Mouse (Mus musculus) ES-E14 (cell line): Measurements from ENCODE around the gene Ppp2r5c.

Experiments used
- CHD2 ChIP-seq: IDR thresholded peaks from 2 replicates; pipeline ENCODE4 v1.6.1; 2014; ENCODE audit warnings: mild to moderate bottlenecking, low read depth, low read length, inconsistent platforms
- HCFC1 ChIP-seq: IDR thresholded peaks from 2 replicates; pipeline ENCODE4 v1.6.1; 2012; ENCODE audit warnings: low read length, inconsistent platforms, borderline replicate concordance; ENCODE audit not compliant: insufficient read depth
- MAFK ChIP-seq: IDR thresholded peaks from 2 replicates; pipeline ENCODE4 v1.6.1; 2014; ENCODE audit warnings: mild to moderate bottlenecking, low read depth, low read length, inconsistent platforms; ENCODE audit not compliant: insufficient read depth
- ZC3H11A ChIP-seq: IDR thresholded peaks from 2 replicates; pipeline ENCODE4 v1.6.1; 2012; ENCODE audit warnings: low read depth, mild to moderate bottlenecking, inconsistent platforms, low read length, borderline replicate concordance
- ZNF384 ChIP-seq: IDR thresholded peaks from 2 replicates; pipeline ENCODE4 v1.6.1; 2012; ENCODE audit warnings: low read depth, low read length, inconsistent platforms

GRCm38 (mm10) chr12:110598527-110598926 is 151.6 kb downstream of the Ppp2r5c start:
- TF ChIP-seq HCFC1, result no peak
- TF ChIP-seq MAFK, result no peak
- no peak for TF ChIP-seq ZNF384
- 0 out of 2 replicates have a peak, but pooled peaks have one; percentile 4 for TF ChIP-seq ZC3H11A
- no peak for TF ChIP-seq CHD2
